Mouse (Mus musculus) forebrain, embryonic 16.5 days (tissue): ENCODE results near the gene Abhd17c. TPM values are rescaled to one million over a fixed set of nuclear protein-coding genes. Genes with fewer than 3 reads are reported as not detected.

Experiments used
- ATAC-seq: fragments of 200-750 bp; cut with Nextera tagmentation; 2 replicates; pipeline ENCODE4 v1.8.0; 2017; ENCODE audit warnings: mild to moderate bottlenecking, moderate library complexity
- H3K27ac ChIP-seq: fragments of 300-500 bp; sonication (generic); 2 replicates; pipeline ENCODE4 v1.5.1; 2014; ENCODE audit warnings: low read length, control low read depth
- H3K27me3 ChIP-seq: fragments of 300-500 bp; sonication (generic); replicated peaks from 2 replicates; pipeline ENCODE4 v1.6.1; 2014; ENCODE audit warnings: low read length; ENCODE audit not compliant: control insufficient read depth, insufficient read depth
- H3K36me3 ChIP-seq: fragments of 300-500 bp; sonication (generic); 2 replicates; pipeline ENCODE4 v1.6.1; 2014; ENCODE audit not compliant: control insufficient read depth, insufficient read depth
- H3K4me1 ChIP-seq: fragments of 300-500 bp; sonication (generic); replicated peaks from 2 replicates; pipeline ENCODE4 v1.6.1; 2014; ENCODE audit warnings: low read length; ENCODE audit not compliant: control insufficient read depth, insufficient read depth
- H3K4me2 ChIP-seq: fragments of 300-500 bp; sonication (generic); 2 replicates; pipeline ENCODE4 v1.6.1; 2014; ENCODE audit warnings: mild to moderate bottlenecking, low read length, control low read depth
- H3K4me3 ChIP-seq: fragments of 300-500 bp; sonication (generic); replicated peaks from 2 replicates; pipeline ENCODE4 v1.5.1; 2014; ENCODE audit warnings: mild to moderate bottlenecking, low read length, control low read depth
- H3K9ac ChIP-seq: fragments of 300-500 bp; sonication (generic); replicated peaks from 2 replicates; pipeline ENCODE4 v1.6.1; 2014; ENCODE audit warnings: low read depth, low read length, control low read depth
- H3K9me3 ChIP-seq: fragments of 300-500 bp; sonication (generic); 2 replicates; pipeline ENCODE4 v1.6.1; 2016; ENCODE audit warnings: low read length; ENCODE audit not compliant: control insufficient read depth
- WGBS: fragments of 180-500 bp; shearing (Covaris S2); extraction: QIAGEN DNeasy Blood & Tissue Kit; methylation state at CpG from one replicate; pipeline ENCODE4 v1.1.7; 2014; 5-methylcytosine and 5-hydroxymethylcytosine counted together
- polyA plus RNA-seq: library from polyadenylated mRNA; unstranded; fragments of >200 nt; fragmentation: Nextera tagmentation; extraction: Ambion mirVana; gene quantifications from 2 replicates; pipeline ENCODE4 v1.2.1, GENCODE M21; 2015

The Abhd17c gene
- polyA plus RNA-seq, 1 experiment from 2014 or later, result 26.2 TPM

- no peak for ATAC-seq
- H3K4me1 ChIP-seq, result no peaks in the 10 kb centered on the region
- no peaks in the 10 kb centered on the region for H3K36me3 ChIP-seq
- no peaks in the 10 kb centered on the region for H3K9me3 ChIP-seq
- H3K9ac ChIP-seq, result no peak overlapping the region
- WGBS, result 80% methylated on average over 4 of the region's 4 CpGs
- H3K27me3 ChIP-seq, result no peaks in the 10 kb centered on the region
- no peak overlapping the region for H3K4me2 ChIP-seq
- H3K4me3 ChIP-seq, result no peak overlapping the region
- H3K27ac ChIP-seq, result no peak overlapping the region
These were observed 11.9 kb upstream of the Abhd17c start for GRCm38 (mm10) chr7:84163585-84163984.

DNA sequence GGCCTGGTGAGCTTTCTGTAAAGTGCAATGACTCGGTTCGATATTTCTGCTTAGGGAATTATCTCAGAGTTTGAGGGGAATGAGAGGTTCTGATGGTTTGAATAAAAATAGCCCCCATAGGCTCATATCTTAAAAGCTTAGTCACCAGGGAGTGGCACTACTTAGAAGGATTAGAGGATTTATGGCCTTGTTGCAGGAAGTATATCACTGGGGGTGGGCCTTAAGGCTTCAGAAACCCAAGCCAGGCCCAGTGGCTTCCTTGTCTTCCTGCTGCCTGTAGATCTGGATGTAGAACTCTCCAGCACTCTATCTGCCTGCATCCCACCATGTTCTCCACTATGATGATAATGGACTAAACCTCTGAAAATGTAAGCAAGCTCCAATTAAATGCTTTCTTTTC, 7.7 kb upstream of the Abhd17c start:
- no peaks in the 10 kb centered on the region for H3K9me3 ChIP-seq
- H3K4me3 ChIP-seq, result no peak overlapping the region
- 83% methylated on average over 2 of the region's 2 CpGs for WGBS
- H3K4me1 ChIP-seq, result no peaks in the 10 kb centered on the region
- ATAC-seq, result no peak
- no peak overlapping the region for H3K4me2 ChIP-seq
- H3K36me3 ChIP-seq, result no peaks in the 10 kb centered on the region
- H3K27me3 ChIP-seq, result no peaks in the 10 kb centered on the region
- no peak overlapping the region for H3K27ac ChIP-seq
- H3K9ac ChIP-seq, result no peak overlapping the region

DNA sequence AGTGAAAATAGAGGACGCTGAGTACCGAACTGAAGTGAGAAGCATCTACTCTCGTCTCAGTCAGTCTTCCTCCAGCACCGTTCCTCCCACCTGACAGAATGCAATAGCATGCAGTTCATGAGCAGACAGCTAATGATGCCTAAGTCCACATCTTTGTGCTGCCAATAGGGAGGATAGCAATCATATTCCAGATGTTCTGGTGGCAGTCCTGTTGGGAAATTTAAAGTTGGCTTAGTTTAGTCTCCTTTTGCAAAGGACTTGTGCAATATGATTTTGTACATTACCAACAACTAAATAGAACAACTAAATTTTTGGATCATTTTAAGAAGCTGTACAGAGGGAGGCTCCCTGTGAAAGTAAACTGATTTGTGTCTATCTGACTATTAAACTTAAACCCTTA, 2.1 kb upstream of the Abhd17c start:
- no peak overlapping the region for H3K4me3 ChIP-seq
- H3K9me3 ChIP-seq, result no peaks in the 10 kb centered on the region
- 90% methylated on average over 4 of the region's 4 CpGs for WGBS

DNA sequence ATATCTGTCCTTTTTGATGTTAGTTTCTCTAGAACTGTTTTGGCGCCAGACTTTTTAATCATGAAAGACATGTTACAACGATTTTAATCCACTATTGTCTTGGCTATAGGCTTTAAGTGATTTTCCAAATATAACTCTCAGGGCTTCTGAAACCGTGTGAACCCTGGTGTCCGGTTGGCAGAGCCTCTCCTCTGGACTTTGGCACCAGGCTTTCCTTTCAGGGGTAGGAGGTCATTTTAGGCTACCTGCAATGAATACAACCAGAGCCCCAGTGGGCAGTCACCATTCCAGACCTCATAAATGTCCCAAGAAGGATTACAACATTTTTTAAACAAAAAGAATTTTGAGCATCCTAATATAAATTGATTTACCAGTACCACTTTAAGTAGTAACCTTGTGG, 1.1 kb upstream of the Abhd17c start:
- no peaks in the 10 kb centered on the region for H3K27me3 ChIP-seq
- H3K36me3 ChIP-seq, result no peaks in the 10 kb centered on the region
- WGBS, result 71% methylated on average over 4 of the region's 4 CpGs
- H3K9ac ChIP-seq, result no peak overlapping the region
- H3K27ac ChIP-seq, result no peak overlapping the region
- no peak overlapping the region for H3K4me3 ChIP-seq
- no peak for ATAC-seq
- no peaks in the 10 kb centered on the region for H3K9me3 ChIP-seq
- H3K4me1 ChIP-seq, result peaks cover 24% of the 10 kb centered on the region
- no peak overlapping the region for H3K4me2 ChIP-seq

More for the DNA sequence above, 2.1 kb upstream of the Abhd17c start:
- Histone ChIP-seq H3K4me2 (no peak overlapping the region), H3K27me3 (no peaks in the 10 kb centered on the region), H3K9ac (no peak overlapping the region), H3K27ac (no peak overlapping the region), H3K36me3 (no peaks in the 10 kb centered on the region), H3K4me1 (peaks cover 15% of the 10 kb centered on the region)
- ATAC-seq, result no peak

DNA sequence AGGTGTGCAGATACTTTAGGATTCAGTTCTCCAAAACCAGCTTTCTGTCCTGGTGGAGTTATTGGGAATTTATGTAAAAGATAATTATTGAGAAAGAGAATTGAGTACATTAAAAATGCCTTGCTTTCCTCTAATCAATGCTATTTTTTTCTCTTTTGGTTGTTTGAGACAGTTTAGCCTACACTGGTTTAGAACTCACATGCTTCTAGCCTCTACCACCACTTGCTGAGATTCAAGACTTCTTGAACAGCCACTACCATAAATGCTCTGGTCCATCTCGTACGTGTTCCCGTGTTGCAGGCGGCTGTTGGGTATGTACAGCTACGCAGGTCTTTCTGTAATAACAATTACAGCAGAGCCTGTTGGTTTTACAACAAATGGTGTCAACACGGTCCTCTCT, 681 bp upstream of the Abhd17c start:
- H3K9ac ChIP-seq, result no peak overlapping the region
- H3K9me3 ChIP-seq, result no peaks in the 10 kb centered on the region
- no peaks in the 10 kb centered on the region for H3K27me3 ChIP-seq
- 53% methylated on average over 6 of the region's 6 CpGs for WGBS
- H3K4me2 ChIP-seq, result peak overlapping the region; percentile 42
- H3K27ac ChIP-seq, result no peak overlapping the region; the same call in 1 of the 2 replicates
- H3K4me1 ChIP-seq, result peaks cover 27% of the 10 kb centered on the region
- H3K4me3 ChIP-seq, result peak overlapping the region; percentile 85
- peak; percentile 24 for ATAC-seq
- H3K36me3 ChIP-seq, result no peaks in the 10 kb centered on the region

- H3K36me3 ChIP-seq, result no peaks in the 10 kb centered on the region
- peak overlapping the region; percentile 67 for H3K4me2 ChIP-seq
- under 1% methylated on average over 46 of the region's 55 CpGs for WGBS
- no peaks in the 10 kb centered on the region for H3K27me3 ChIP-seq
- H3K9ac ChIP-seq, result peak overlapping the region; percentile 98
- peaks cover 31% of the 10 kb centered on the region for H3K4me1 ChIP-seq
- H3K4me3 ChIP-seq, result peak overlapping the region; percentile 85
- ATAC-seq, result peak; percentile 96
- H3K9me3 ChIP-seq, result no peaks in the 10 kb centered on the region
- H3K27ac ChIP-seq, result peak overlapping the region; percentile 92
These were observed 254 bp upstream of the Abhd17c start for GRCm38 (mm10) chr7:84151960-84152334.

- H3K36me3 ChIP-seq, result no peaks in the 10 kb centered on the region
- H3K4me2 ChIP-seq, result peak overlapping the region; percentile 67
- WGBS, result 7% methylated on average over 13 of the region's 13 CpGs
- H3K9ac ChIP-seq, result peak overlapping the region; percentile 98
- no peaks in the 10 kb centered on the region for H3K27me3 ChIP-seq
- H3K4me3 ChIP-seq, result peak overlapping the region; percentile 85
- H3K27ac ChIP-seq, result no peak overlapping the region
- H3K4me1 ChIP-seq, result peaks cover 41% of the 10 kb centered on the region
- no peaks in the 10 kb centered on the region for H3K9me3 ChIP-seq
- no peak for ATAC-seq
These were observed 1.2 kb downstream of the Abhd17c start for GRCm38 (mm10) chr7:84150361-84151000.

DNA sequence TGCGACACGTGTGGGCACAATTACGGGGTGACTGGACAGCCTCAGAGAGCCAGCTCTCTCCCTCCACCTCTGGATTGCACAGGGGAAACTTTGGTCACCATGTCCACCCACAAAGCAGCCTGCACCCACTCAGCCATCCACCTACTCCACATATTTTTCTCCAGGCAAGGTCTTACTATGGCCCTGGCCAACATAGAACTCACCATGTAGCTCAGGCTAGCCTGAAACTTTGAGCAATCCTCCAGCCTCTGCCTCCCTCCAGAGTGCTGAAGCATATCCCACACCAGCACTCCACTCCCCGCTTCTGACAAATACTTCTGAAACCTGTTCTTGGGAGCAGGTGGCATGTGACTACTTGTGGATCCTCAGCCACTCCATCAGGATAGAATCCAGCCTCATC, 1.9 kb downstream of the Abhd17c start:
- Histone ChIP-seq H3K9me3 (no peaks in the 10 kb centered on the region), H3K4me2 (peak overlapping the region; percentile 67), H3K36me3 (no peaks in the 10 kb centered on the region), H3K4me1 (peaks cover 45% of the 10 kb centered on the region), H3K4me3 (peak overlapping the region; percentile 85), H3K27ac (no peak overlapping the region), H3K9ac (no peak overlapping the region), H3K27me3 (no peaks in the 10 kb centered on the region)
- no peak for ATAC-seq
- 49% methylated on average over 4 of the region's 4 CpGs for WGBS

DNA sequence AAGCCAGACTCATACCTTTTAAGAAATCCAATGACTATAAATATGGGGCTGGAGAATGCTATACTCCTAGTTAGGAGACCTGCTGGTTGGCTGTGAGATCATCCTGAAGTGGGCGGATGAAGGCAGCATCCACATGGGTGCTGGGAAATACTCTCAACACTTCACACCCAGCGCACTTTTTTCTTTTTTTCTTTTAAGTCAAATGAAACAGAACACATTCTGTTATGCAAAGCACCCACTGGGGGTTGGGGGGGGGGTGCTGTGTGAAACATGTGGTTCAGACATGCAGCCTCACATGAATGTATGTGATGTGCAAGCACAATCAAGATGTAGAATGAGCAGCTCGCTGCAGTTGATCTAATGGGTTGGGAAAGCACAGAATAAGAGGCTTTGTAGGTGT, 2.8 kb downstream of the Abhd17c start:
- Histone ChIP-seq H3K36me3 (no peaks in the 10 kb centered on the region), H3K4me3 (no peak overlapping the region), H3K4me1 (peaks cover 54% of the 10 kb centered on the region), H3K9ac (no peak overlapping the region), H3K9me3 (no peaks in the 10 kb centered on the region), H3K27ac (no peak overlapping the region), H3K27me3 (no peaks in the 10 kb centered on the region), H3K4me2 (peak overlapping the region; percentile 34)
- no peak for ATAC-seq
- whole genome bisulfite sequencing, result 82% methylated on average over 3 of the region's 3 CpGs

GRCm38 (mm10) chr7:84147746-84148145, 3.9 kb downstream of the Abhd17c start:
- H3K27ac ChIP-seq, result no peak overlapping the region
- H3K4me1 ChIP-seq, result peaks cover 62% of the 10 kb centered on the region
- WGBS, result 52% methylated on average over 1 of the region's 1 CpGs
- no peaks in the 10 kb centered on the region for H3K9me3 ChIP-seq
- no peak for ATAC-seq
- H3K36me3 ChIP-seq, result no peaks in the 10 kb centered on the region
- H3K4me3 ChIP-seq, result no peak overlapping the region
- no peaks in the 10 kb centered on the region for H3K27me3 ChIP-seq
- H3K9ac ChIP-seq, result no peak overlapping the region
- no peak overlapping the region for H3K4me2 ChIP-seq
